Mouse (Mus musculus): ENCODE measurements around the gene Nbl1.

- TF ChIP-seq CTCF (IDR thresholded peaks at IDR 0.05) (no peak), EP300 (IDR thresholded peaks at IDR 0.05) (no peak)
Measured at GRCm38 (mm10) chr4:139052796-139053195, 40.0 kb downstream of the Nbl1 start.
